Mouse (Mus musculus) lung, postnatal 10 days (tissue): Measurements from ENCODE around the gene Nod1.

ENCODE experiments used
- DNase-seq: peaks from one replicate; pipeline ENCODE4 v3.0.0; 2021

The Nod1 gene

DNA sequence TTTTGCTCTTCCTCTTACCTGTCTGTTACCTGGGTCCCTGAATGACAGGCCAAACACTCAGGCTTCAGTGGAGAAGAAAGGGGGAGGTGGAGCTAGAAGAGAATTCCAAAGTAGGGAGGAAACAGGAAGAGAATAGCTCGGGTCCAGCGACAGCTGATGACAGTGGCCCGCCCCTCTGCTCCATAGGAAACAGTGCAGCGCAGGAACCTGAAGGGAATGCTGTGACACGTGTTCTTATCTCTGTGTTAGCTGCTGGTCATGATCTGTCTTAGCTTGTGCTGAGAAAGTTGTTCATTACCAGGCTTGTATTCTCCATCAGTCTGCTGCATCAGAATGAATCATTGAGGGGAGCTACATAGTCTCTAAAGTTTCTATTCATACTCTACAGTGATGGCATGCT, 95.6 kb downstream of the Nod1 start:
- no peak for DNase-seq
